Mouse (Mus musculus) splenic B cell, adult 2 months (primary cell): ENCODE measurements around the gene Iqgap3.

Experiments used
- DNase-seq: peaks from one replicate; pipeline ENCODE4 v3.0.0-alpha.2; 2011; ENCODE audit warnings: low read depth, low spot score
- H3K27me3 ChIP-seq: 2 replicates; pipeline ENCODE4 v1.6.1; 2012; ENCODE audit warnings: mild to moderate bottlenecking, low read length, moderate library complexity, mixed read lengths; ENCODE audit not compliant: control insufficient read depth, poor library complexity, insufficient read depth, severe bottlenecking
- H3K36me3 ChIP-seq: 2 replicates; pipeline ENCODE4 v1.6.1; 2012; ENCODE audit warnings: mild to moderate bottlenecking, low read length, moderate library complexity, mixed read lengths; ENCODE audit not compliant: control insufficient read depth, poor library complexity, insufficient read depth, severe bottlenecking

The Iqgap3 gene

DNA sequence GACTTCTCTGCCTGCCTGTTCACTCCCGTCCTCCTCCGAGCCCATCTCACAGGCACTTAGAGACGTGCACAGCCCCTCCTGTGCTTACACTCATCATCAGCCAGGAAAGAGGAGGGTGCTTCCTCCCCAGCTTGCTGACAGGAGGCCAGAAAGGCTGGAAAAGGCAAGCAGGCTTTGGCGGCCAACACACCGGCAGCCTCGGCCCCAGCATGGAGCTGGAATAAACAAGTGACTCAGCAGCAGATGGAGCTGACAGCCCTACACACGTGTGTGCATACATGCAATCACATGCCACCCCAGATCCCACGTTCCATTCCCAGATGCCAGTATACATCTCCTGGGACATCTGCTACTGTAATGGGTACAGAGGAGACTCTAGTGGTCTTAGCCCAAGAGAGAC lies 80.5 kb downstream of the Iqgap3 start:
- no peak for DNase-seq
- H3K36me3 ChIP-seq, result peaks cover 34% of the 10 kb centered on the region

DNA sequence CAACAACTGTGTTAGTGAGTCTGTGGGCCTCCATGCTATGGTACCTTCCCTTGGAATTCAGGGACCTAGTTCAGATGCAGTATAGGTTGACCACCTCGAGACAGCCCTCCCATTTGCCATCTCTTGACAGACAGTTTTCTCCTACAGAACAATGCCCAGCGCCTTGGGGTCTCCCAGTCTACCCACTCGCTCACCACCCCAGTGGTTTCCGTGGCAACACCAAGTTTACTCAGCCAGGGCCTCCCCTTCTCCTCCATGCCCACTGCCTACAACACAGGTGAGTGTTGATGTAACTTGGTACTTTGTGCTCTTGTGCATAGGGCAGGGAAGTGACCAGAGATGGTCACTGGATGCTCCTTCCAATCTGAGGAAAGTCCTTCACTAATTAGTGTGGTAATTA lies 81.0 kb downstream of the Iqgap3 start:
- H3K27me3 ChIP-seq, result no peaks in the 10 kb centered on the region
- DNase-seq, result no peak
- peaks cover 35% of the 10 kb centered on the region for H3K36me3 ChIP-seq

More for the DNA sequence above, 80.5 kb downstream of the Iqgap3 start:
- no peaks in the 10 kb centered on the region for H3K27me3 ChIP-seq

DNA sequence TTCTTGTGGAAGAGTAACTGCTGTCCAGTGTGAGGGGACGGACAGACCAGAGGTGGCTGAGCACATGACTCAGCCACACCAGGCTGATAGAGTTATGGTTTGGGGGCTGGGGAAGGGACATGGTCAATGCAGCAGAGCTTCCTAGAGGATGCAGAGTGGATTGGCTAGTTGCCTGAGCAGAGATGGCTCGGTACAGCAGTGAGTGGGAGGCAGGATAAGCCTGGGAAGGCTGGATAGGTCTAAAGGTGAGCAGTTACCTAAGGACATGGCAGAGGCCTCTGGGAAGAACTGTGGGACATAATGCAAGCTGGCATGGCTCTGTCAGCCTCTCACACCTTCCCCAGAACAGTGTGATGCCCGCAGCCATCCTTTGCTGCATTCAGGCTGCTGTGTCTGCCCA lies 82.1 kb downstream of the Iqgap3 start:
- peaks cover 32% of the 10 kb centered on the region for H3K36me3 ChIP-seq
- no peak for DNase-seq
- H3K27me3 ChIP-seq, result no peaks in the 10 kb centered on the region

DNA sequence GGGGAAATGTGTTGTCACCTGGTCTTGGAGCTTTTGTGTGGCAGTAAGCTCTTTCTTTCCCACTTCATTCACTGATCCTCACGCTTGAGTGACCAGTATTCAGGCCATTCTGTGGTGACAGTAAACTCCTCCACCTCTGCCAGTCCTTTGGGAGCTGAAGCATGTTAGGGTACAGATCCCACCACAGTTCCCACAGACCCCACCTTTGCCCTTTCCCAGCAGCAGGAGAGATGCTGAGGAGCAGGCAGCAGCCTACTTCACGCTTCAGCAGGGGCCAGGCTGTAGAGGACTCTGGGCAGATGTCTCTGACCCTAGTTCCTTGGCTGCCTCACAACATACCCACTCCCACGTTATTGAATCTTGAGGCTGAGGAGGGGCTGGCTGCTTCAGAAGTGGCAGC lies 82.5 kb downstream of the Iqgap3 start:
- no peaks in the 10 kb centered on the region for H3K27me3 ChIP-seq
- DNase-seq, result no peak
- H3K36me3 ChIP-seq, result peaks cover 34% of the 10 kb centered on the region

- no peak for DNase-seq
- H3K27me3 ChIP-seq, result no peaks in the 10 kb centered on the region
Measured at GRCm38 (mm10) chr3:88166056-88166455, 84.3 kb downstream of the Iqgap3 start.

DNA sequence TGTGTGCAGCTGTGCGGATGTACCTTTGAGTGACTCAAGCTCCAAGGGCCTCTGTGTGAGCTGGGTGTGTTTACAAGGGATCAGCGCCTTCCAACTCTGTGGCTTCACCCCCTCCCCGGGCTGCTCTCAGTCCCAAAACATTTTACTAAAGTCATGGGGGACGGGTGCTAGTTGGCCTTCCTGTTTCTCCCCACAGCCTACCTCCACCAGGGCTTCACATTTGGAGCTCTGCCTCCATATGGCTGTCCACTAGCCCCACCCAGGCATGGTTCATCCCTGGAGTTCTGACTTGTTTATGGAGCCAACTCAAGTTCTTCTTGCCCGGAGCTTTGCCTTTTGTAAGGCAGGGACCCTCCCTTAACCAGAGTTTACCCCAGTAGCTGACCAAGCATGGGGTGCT lies 88.6 kb downstream of the Iqgap3 start:
- H3K36me3 ChIP-seq, result peaks cover 16% of the 10 kb centered on the region
- no peak for DNase-seq
- H3K27me3 ChIP-seq, result no peaks in the 10 kb centered on the region

More at GRCm38 (mm10) chr3:88166056-88166455, 84.3 kb downstream of the Iqgap3 start:
- peaks cover 31% of the 10 kb centered on the region for H3K36me3 ChIP-seq
